Mouse (Mus musculus): Measurements from ENCODE around the gene Eef2k.

Eef2k gene

DNA sequence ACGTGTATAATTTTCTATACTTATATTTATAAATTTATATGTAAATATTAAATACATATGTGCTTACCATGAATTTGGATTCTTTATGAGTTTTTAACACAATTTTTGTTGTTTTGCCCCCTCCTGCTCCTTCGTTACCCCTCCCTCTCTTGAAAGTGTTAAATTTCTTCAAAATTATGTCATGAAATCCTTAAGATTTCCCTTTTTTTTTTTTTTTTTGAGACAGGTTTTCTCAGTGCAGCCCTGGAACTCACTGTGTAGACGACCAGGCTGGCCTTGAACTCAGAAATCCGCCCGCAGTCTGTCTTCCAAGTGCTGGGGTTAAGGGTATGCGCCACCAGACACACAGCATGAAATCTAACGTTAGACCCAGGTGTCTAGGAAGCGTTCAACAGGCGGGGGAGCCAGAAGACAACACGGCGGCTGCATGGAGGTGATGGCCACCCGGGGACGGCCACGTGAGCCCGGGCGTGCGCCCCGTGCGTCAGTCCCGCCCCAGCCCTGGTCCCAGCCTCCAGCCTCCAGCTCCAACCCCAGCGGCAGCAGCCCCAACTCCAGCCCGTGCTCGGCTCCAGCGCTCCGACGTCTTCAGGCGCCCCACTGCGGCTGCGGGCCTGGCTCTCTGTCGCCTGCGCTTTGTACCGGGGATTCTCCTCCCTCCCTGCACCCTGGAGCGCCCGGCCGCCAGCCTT lies at the start of gene Eef2k:
Eef2k (plus strand) TSS at position 487 of the 692 bp plus-strand sequence.
- DNase-seq (ENCODE audit: low read depth, low spot score) = peak; percentile 78

- no peak for DNase-seq (ENCODE audit: low read depth, low spot score)
Observed at GRCm38 (mm10) chr7:120795544-120795943, 47.1 kb upstream of the Eef2k start.

GRCm38 (mm10) chr7:120796369-120796768 lies 46.3 kb upstream of the Eef2k start:
- DNase-seq (ENCODE audit: low read depth, low spot score) = no peak

DNA sequence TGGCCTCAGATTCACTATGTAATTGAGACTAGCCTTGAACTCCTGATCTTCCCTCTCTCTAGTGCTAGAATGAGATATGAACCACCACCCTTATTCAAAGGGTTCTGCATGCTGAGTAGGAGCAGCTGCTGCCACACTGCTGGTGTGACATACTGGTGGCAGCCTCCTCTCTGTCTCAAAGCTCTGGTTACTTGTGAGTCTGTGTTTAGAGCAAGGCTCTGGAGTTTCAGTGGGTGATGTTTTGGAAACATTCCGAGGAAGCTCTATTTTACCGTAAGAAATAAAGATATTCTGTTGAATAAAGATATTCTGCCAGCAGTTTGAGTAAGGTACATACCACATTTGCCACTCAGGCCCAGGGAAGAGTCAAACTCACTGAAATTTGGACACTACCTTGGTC lies 39.4 kb upstream of the Eef2k start:
- DNase-seq (ENCODE audit: low read depth, low spot score) = no peak

DNA sequence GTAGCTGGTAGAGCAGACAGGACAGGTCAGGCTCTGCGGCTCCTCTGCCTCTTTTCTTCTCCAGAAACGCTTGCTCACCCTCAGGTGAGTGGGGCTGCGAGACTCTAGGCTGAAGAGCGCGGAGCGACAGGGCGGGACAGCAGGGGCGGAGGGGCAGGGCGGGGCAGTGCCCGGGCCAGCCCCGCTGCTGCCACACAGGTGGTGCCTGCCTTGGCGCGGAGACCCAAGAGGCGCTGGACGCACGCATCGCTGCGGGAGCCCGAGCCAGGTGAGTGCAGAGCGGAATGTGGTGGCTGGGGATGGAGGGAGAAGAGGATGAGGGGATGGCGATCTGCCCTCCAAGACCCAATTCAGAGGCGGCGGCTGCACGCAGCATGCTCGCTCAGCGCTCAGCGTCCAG lies 32.9 kb upstream of the Eef2k start:
- DNase-seq (ENCODE audit: low read depth, low spot score) = no peak

- DNase-seq (ENCODE audit: low read depth, low spot score) = no peak
Observed at GRCm38 (mm10) chr7:120811834-120812415, 30.7 kb upstream of the Eef2k start, which contains the start of gene Gm5737. TSS of gene Gm5737 (plus strand) at chr7:120812365.

- no peak for DNase-seq (ENCODE audit: low read depth, low spot score)
Observed at GRCm38 (mm10) chr7:120817552-120817951, 25.1 kb upstream of the Eef2k start.

DNA sequence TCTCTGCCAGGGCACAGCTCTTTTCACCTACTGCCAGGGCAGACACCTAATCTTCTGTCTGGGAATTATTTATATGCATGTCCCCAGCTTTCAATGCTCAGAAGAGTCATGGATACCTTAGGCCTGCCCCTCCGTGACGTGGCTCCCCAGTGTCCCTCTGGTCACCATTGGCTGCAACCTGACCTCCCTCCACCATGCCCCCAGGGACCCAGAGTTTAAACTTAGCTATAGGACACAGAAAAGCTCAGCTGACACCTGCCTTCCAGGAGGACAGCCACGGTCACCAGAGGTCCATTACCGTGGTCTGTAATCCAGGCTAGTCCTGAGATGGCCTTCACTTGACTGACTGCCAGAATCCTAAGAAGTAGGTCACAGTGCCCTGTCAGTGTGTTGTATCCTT lies 23.2 kb upstream of the Eef2k start:
- DNase-seq (ENCODE audit: low read depth, low spot score) = no peak

DNA sequence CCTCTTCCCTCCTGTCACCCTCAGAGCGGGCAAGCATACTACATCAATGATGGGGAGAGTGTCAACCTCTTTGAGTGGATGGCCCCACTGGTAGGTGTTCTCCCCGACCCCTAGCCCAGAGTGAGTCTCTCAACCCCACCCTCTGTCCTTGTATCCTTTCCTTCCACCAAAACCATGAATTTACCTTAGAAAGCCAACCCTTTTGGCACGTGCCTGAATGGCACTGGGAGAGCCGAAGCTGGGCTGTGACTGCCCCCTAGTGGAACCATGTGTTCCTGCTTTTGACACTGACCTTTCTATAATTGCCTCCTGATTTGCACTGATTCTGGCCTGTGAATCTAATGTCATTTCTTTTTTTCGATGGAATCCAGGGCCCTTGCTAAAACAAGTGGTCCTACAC lies 19.4 kb upstream of the Eef2k start:
- no peak for DNase-seq (ENCODE audit: low read depth, low spot score)

DNA sequence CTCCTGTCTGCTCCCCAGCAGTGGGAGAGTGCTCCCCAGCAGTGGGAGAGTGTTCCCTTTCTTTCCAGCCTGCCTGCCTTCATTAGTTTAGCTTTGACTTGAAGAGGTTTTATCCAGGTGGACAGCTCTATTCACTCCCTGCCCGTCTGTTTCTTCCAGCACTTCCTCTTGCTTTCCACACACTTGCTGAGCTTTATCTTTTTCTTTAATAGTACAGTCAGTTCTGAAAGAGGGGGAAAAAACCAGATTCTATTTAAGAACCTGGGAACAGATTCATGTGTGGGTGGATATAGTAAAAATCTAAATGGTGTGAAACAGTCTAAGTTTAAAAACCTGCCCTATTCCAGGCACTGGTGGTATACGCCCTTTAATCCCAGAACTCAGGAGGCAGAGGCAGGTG lies 17.5 kb upstream of the Eef2k start:
- no peak for DNase-seq (ENCODE audit: low read depth, low spot score)

DNA sequence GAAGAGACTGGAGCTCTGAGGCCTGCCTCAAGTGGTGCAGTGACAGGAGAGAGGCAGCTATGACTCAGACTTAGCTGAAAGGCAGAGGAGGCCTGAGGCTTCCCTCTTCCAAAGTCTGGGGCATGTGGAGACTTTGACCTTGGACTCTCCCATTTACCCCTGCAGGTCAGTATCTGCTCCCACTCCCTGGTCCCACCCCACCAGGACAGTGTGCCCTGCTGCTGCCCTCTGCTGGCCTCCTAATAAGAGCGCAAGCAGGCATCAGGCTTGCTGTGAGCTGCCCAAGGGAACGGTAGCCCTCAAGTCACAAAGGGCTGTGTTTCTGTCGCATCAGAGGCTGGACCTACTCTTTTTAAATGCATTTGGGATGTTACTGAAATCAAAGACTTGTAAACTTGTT lies 16.2 kb upstream of the Eef2k start:
- DNase-seq (ENCODE audit: low read depth, low spot score) = no peak

- peak; percentile 54 for DNase-seq (ENCODE audit: low read depth, low spot score)
Observed at GRCm38 (mm10) chr7:120830431-120831381, 11.9 kb upstream of the Eef2k start.

DNA sequence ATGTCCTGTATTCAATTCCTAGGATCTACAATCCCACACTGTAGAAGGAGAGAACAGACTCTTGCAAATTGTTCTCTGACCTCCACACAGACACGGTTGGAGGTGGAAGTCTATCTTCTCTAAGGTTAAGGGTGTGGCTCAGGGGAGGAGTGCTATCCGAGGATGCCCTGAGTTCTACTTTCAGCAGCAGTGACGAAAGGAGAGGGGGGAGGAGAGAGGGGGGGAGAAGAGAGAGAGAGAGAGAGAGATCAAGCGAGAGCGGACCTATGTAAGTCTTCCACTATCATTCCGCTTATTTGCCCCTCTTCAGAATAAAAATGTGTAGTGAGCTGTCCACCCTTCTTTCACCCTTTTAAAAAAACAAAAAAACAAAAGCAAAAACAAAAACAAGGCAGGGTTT lies 8.2 kb upstream of the Eef2k start:
- no peak for DNase-seq (ENCODE audit: low read depth, low spot score)

DNA sequence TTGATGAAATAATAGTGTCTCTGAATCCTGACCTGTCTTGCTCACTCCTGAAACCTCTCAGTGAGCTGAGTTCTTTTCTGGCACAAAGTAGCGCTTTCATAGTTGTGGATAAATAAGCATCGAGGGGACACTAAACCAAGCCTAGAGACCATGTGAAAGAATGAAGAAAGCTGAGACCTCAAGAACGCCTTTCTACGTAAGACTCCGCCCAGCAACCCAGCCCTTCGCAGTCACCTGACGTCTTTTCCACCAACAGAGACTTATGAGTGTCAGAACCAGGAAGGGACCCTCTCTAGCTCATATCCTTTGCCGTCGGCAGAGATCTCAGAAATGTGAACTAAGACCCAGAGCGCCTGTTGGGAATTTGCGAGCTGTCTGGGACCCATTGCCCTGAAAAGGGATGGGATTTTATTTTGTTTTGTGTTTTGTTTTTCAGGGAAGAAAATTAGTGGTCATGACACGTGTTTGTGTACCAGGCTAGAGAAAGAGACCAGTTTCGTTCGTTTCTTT lies 7.7 kb upstream of the Eef2k start:
- DNase-seq (ENCODE audit: low read depth, low spot score) = peak; percentile 80

GRCm38 (mm10) chr7:120835449-120836359 lies 6.9 kb upstream of the Eef2k start:
- DNase-seq (ENCODE audit: low read depth, low spot score) = peak; percentile 95

- DNase-seq (ENCODE audit: low read depth, low spot score) = no peak
Observed at GRCm38 (mm10) chr7:120836361-120836760, 6.3 kb upstream of the Eef2k start.

GRCm38 (mm10) chr7:120838436-120839160 lies 4.0 kb upstream of the Eef2k start:
- no peak for DNase-seq (ENCODE audit: low read depth, low spot score)

- no peak for DNase-seq (ENCODE audit: low read depth, low spot score)
Observed at GRCm38 (mm10) chr7:120839786-120840185, 2.8 kb upstream of the Eef2k start.

- DNase-seq (ENCODE audit: low read depth, low spot score) = no peak
Observed at GRCm38 (mm10) chr7:120843037-120843621, 498 bp downstream of the Eef2k start.

DNA sequence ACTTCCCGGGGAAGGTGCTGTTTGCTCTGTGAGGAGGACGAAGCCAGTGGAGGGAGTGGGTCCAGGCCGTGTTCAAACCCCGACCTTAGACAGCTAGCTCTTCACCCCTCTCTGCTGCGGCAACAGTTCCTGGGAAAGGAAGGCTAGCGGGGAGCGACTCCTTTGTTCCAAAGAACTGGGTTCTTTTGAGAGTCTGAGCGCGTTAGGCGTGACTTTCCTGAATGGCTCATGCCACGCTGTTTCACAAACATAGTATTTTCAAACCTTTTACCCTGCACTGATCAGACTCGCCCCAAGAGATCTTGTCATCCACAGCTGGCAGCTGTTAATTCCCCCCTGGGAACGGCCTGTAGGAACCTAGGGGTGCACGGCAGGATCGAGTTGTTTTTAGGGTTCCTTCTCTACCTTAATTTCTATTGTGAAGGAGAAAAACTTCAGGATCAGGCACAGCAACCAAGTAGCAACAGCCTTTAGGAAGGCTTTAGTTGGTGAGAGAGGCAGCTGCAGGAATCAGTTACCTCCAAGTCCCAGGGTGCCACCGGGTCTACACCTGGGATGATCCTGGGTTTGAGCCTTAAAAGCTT lies 1.3 kb downstream of the Eef2k start:
- no peak for DNase-seq (ENCODE audit: low read depth, low spot score)
